Mouse (Mus musculus) heart, postnatal 14 days (tissue): ENCODE measurements around the gene Kcnn1. TPM values are rescaled to one million over a fixed set of nuclear protein-coding genes. Genes with fewer than 3 reads are reported as not detected.
A peak's percentile ranks its signal among the peaks of the same experiment; 100 is the strongest.

Source experiments
- DNase-seq, 2 experiments: peaks; one replicate each; pipeline ENCODE4 v3.0.0; 2021 to 2022
- intact Hi-C: fragments of 180-260 bp; cut with DNase I; formaldehyde crosslinking; loops from one replicate; pipeline ENCODE4 v1.15.1; 2025
- total RNA-seq, 2 experiments: library from RNA; stranded (reverse); gene quantifications; 2 replicates each; pipeline ENCODE4 v1.2.3; 2021

Gene Kcnn1
- total RNA-seq, 2 experiments from 2014 or later, result 3.8 to 4.0 TPM

GRCm38 (mm10) chr8:70894771-70895545, 31.9 kb upstream of the Kcnn1 start:
- intact Hi-C loops, result loop anchor here (1.0 to 10.0 kb wide), 2 partner anchors 22 to 590 kb away; partner anchors contain the start of genes Ano8, Ccdc124 and Gtpbp3
- no peak for DNase-seq

- intact Hi-C loops, result loop anchor here (1.0 to 10.0 kb wide), 2 partner anchors 21 to 590 kb away; partner anchors contain the start of genes Ano8, Ccdc124 and Gtpbp3
- DNase-seq, result no peak
Measured at GRCm38 (mm10) chr8:70894385-70894720, 31.3 kb upstream of the Kcnn1 start.

GRCm38 (mm10) chr8:70893656-70894384, 30.8 kb upstream of the Kcnn1 start:
- DNase-seq, result peak; percentile 72 to 84
- intact Hi-C loops, result loop anchor here (1.0 to 10.0 kb wide), 2 partner anchors 21 to 591 kb away; partner anchors contain the start of genes Ano8, Ccdc124 and Gtpbp3

DNA sequence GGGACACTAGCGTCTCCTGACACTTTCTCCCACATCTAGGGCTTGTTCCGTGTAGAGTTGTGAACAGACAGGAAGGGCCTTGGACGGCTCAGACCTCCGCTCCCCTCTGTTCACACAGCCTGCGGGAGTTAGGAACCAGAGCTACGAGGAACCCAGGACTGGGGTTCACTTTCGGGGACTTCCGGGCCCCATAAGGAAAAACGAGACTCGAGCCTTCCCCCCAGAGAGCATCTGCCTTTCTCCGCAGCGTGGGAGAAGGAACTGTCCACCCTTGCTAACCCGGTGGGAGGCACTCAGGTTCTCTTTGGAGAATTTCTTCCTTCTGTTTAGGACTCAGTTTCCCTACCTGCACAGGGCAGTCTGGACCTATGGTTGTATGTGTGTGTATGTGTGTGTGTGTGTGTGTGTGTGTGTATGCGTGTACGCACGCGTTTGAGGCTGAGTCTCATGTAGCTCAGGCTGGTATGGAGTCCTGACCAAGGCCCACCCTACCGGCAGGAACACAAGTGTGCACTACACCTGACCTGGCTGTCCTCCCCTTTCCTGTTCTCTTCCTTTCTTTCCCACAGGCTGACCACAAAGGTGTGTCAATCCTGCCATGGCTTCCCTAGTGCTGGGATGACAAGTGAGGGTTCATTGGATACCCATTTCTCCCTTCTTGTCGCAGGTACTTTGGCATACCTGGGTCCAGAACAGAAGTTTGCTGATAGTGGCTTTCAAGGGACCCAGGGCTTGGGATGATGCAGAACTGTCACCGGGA, 30.0 kb upstream of the Kcnn1 start:
- intact Hi-C loops, result loop anchor here (10.0 kb wide), 1 partner anchor 592 kb away; the partner anchor contains the start of genes Ano8 and Gtpbp3

DNA sequence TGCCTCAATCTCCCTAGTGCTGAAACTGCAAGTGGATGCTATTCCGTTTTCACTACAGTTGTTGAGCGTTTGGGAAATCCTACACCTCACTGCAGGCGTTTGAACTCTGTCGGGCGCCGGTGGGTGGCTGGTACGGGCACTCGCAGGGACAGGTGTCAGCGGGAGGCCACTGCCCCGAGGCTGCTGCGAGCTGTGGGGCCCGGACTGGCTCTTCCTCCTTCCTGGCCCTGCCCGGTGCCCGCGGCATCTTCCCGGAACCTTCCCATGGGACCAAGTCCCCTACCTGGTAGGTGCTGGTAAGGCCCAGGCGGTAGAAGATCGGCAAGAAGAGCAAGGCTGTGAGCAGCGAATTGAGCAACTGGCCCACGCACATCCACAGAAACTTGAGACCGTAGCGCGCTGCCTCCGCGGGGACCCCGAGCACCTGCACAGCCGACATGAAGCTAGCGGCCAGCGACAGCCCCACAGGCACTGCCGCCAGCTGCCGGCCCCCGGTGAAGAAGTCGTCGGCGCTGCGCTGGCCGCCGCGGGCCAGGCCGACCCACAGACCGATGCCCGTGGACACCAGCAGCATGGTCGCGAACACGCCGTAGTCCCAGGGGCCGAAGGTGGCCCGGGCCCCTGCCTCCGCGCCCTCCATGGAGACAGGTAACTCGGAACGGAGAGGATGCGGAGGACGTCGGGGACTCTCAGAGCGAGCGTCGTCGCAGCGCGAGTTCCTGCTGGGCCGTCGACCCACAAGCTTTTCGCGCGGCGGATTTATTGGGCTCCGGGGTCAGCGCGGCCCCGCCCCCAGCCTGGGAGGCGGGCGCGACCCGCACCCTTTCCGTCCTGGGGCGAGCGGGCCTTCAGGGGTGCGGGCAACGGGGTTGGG, 29.2 kb upstream of the Kcnn1 start, which contains the start of gene Slc5a5:
Slc5a5 (minus strand) TSS at position 736 of the 874 bp plus-strand sequence.
- DNase-seq, result no peak
- intact Hi-C loops, result loop anchor here (10.0 kb wide), 1 partner anchor 593 kb away; the partner anchor contains the start of genes Ano8 and Gtpbp3

More for the DNA sequence above, 30.0 kb upstream of the Kcnn1 start:
- DNase-seq, result no peak

GRCm38 (mm10) chr8:70891356-70891755, 28.3 kb upstream of the Kcnn1 start:
- intact Hi-C loops, result loop anchor here (10.0 kb wide), 1 partner anchor 593 kb away; the partner anchor contains the start of genes Ano8 and Gtpbp3
- DNase-seq, result no peak

DNA sequence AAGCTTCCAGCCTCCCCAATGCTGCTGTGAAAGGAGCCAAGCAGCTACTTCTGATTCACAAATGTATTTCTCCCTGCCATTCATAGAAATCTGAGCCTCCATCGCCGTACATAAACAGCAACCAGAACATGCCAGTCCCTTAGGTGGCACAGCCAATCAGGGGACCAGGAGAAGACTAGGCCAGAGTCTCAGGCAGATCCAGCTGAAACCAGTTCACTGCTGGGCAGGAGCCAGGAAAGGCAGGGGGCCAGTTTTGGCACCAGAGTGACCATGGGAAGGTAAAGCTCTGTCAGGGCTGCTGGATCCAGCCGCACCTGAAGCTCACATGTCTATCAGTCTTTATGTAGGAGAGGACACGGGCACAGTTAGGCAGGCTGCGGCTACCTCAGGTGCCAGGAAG, 27.6 kb upstream of the Kcnn1 start:
- intact Hi-C loops, result loop anchor here (10.0 kb wide), 1 partner anchor 594 kb away; the partner anchor contains the start of genes Ano8 and Gtpbp3
- no peak for DNase-seq

DNA sequence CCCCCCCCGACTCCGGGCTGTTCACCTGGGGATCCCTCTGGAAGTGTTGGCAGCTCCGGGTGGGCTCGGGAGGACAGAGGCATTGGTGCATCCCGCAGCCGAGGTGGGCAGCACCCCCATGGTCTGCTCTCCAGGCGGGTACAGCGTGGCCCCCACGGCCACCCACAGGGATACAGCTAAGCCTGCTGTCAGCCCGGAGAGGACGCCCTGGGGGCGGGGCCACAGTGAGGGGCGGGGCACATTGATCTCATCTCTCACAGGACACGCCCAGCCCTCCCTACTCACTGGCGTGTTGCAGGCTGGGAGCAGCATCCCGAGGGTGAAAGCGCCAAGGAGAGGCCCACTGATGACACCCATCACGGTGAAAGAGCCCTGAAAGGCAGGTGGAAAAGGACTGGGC, 24.6 kb upstream of the Kcnn1 start:
- DNase-seq, result no peak

DNA sequence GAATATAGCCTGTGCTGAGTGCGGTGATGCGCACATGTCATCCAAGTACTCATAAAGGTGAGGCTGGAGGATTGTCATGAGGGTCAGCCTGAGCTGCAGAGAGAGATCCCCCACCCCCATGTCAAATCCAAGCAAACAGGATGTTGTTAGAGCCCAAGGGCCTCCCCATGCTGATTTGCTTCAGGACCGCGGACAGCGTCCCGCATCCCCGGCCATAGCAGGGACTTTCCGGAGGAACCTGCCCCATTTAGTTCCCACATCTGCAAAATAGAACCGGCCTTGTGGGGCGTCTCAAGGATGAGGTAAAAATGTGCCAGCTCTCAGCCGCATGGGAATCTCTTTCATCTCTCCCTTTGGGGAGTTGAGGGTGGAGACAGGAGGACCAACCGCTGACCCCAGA, 22.6 kb upstream of the Kcnn1 start:
- peak; percentile 57 to 68 for DNase-seq
- intact Hi-C loops, result no loop called here

More for the DNA sequence above, 24.6 kb upstream of the Kcnn1 start:
- intact Hi-C loops, result no loop called here

- intact Hi-C loops, result no loop called here
- no peak for DNase-seq
Measured at GRCm38 (mm10) chr8:70884683-70885082, 21.6 kb upstream of the Kcnn1 start.

- no peak for DNase-seq
- intact Hi-C loops, result no loop called here
Measured at GRCm38 (mm10) chr8:70884186-70884585, 21.1 kb upstream of the Kcnn1 start.

GRCm38 (mm10) chr8:70880546-70880945, 17.5 kb upstream of the Kcnn1 start:
- no peak for DNase-seq
- intact Hi-C loops, result no loop called here

GRCm38 (mm10) chr8:70880126-70880525, 17.1 kb upstream of the Kcnn1 start:
- peak; percentile 57 to 74 for DNase-seq

GRCm38 (mm10) chr8:70879500-70879899, 16.4 kb upstream of the Kcnn1 start:
- no peak for DNase-seq
- intact Hi-C loops, result no loop called here

More at GRCm38 (mm10) chr8:70880126-70880525, 17.1 kb upstream of the Kcnn1 start:
- intact Hi-C loops, result no loop called here

GRCm38 (mm10) chr8:70878178-70878577, 15.1 kb upstream of the Kcnn1 start:
- DNase-seq, result no peak
- intact Hi-C loops, result no loop called here

GRCm38 (mm10) chr8:70876382-70876781, 13.3 kb upstream of the Kcnn1 start:
- intact Hi-C loops, result no loop called here
- no peak for DNase-seq

DNA sequence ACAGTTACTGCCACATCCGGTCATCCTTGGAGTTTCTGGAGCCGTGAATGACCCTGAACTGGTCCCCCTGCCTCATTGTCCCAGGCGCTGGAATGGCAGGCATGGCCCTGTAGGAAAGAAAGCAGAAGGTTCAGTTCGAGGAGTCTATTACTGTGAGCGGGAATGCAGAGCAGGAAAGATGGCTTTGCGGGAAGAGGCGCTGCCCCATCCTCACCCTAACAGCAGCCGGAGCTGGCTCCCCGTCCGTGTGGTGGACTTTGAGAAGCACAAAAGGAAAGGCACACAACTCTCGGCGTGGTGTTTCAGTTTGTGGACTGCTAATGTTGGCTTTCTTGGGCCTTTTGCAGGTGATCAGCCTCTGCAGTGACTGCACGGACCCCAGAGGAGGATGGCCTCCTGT, 11.4 kb upstream of the Kcnn1 start:
- intact Hi-C loops, result no loop called here

GRCm38 (mm10) chr8:70873364-70873985, 10.4 kb upstream of the Kcnn1 start, which contains the start of gene Ccdc124:
Ccdc124 (minus strand) TSS chr8:70873935.
- DNase-seq, result peak; percentile 96 to 98
- intact Hi-C loops, result loop anchor here (1.0 kb wide), 1 partner anchor 21 kb away; no protein-coding TSS in a partner anchor

More for the DNA sequence above, 11.4 kb upstream of the Kcnn1 start:
- DNase-seq, result no peak
